Mouse (Mus musculus) layer of hippocampus, adult 8-10 months (tissue): ENCODE measurements around the gene Pfn4. TPM values are rescaled to one million over a fixed set of nuclear protein-coding genes. Genes with fewer than 3 reads are reported as not detected.
"Not testable (repeated sequence)": the region's sequence is repeated elsewhere in the genome, so short reads cannot be mapped to it uniquely, and the experiment has no call there.

ENCODE experiments used
- DNase-seq, 2 experiments: peaks; one replicate each; pipeline ENCODE4 v3.0.0; 2022; ENCODE audit warnings: low spot score in 2 of 2
- total RNA-seq, 4 experiments: library from RNA; stranded (reverse); gene quantifications; 2 replicates each; pipeline ENCODE4 v1.2.4; 2022

The Pfn4 gene
- total RNA-seq = 10 to 100 TPM in 3 of 4 experiments, 1 to 10 TPM in 1; 9.4 to 14.5 (median 11.7) TPM

- peak; percentile 94 to 99 for DNase-seq
Measured at GRCm38 (mm10) chr12:4768492-4769332, at the start of gene Pfn4, which contains the start of gene Fam228b. TSS of gene Pfn4 (plus strand) at chr12:4769022. TSS of gene Fam228b (minus strand) at chr12:4769267.

- no peak for DNase-seq
Measured at GRCm38 (mm10) chr12:4719066-4719761, 49.6 kb upstream of the Pfn4 start.

GRCm38 (mm10) chr12:4719762-4720754 is 48.8 kb upstream of the Pfn4 start:
- DNase-seq = no peak

GRCm38 (mm10) chr12:4729165-4729564 is 39.7 kb upstream of the Pfn4 start:
- DNase-seq = no peak

- DNase-seq = no peak
Measured at GRCm38 (mm10) chr12:4731629-4732028, 37.2 kb upstream of the Pfn4 start.

GRCm38 (mm10) chr12:4732332-4732731 is 36.5 kb upstream of the Pfn4 start:
- DNase-seq = no peak

- no peak for DNase-seq
Measured at GRCm38 (mm10) chr12:4738031-4738576, 30.7 kb upstream of the Pfn4 start, which contains the start of gene Fam228a. TSS of gene Fam228a (minus strand) at chr12:4738430.

GRCm38 (mm10) chr12:4740823-4741222 is 28.0 kb upstream of the Pfn4 start:
- no peak for DNase-seq

- DNase-seq = no peak
Measured at GRCm38 (mm10) chr12:4742183-4742582, 26.6 kb upstream of the Pfn4 start.

- no peak for DNase-seq
Measured at GRCm38 (mm10) chr12:4744486-4744885, 24.3 kb upstream of the Pfn4 start.

- not testable (repeated sequence) for DNase-seq
Measured at GRCm38 (mm10) chr12:4754451-4754850, 14.4 kb upstream of the Pfn4 start.

GRCm38 (mm10) chr12:4757060-4757459 is 11.8 kb upstream of the Pfn4 start:
- no peak for DNase-seq

GRCm38 (mm10) chr12:4769333-4769723 is 506 bp downstream of the Pfn4 start:
- no peak for DNase-seq

- no peak for DNase-seq
Measured at GRCm38 (mm10) chr12:4774895-4775587, 6.2 kb downstream of the Pfn4 start.

GRCm38 (mm10) chr12:4775588-4775949 is 6.7 kb downstream of the Pfn4 start:
- DNase-seq = no peak

GRCm38 (mm10) chr12:4777734-4778133 is 8.9 kb downstream of the Pfn4 start:
- DNase-seq = no peak

GRCm38 (mm10) chr12:4780245-4780644 is 11.4 kb downstream of the Pfn4 start:
- no peak for DNase-seq

GRCm38 (mm10) chr12:4781270-4781669 is 12.4 kb downstream of the Pfn4 start:
- no peak for DNase-seq

- DNase-seq = not testable (repeated sequence)
Measured at GRCm38 (mm10) chr12:4781725-4782404, 13.0 kb downstream of the Pfn4 start.

GRCm38 (mm10) chr12:4783598-4783997 is 14.8 kb downstream of the Pfn4 start:
- DNase-seq = no peak
